Mouse (Mus musculus) NIH3T3 (cell line): ENCODE data around the gene Tesk2.
"Not testable (repeated sequence)": the region's sequence is repeated elsewhere in the genome, so short reads cannot be mapped to it uniquely, and the experiment has no call there.

Source experiments
- DNase-seq: peaks from one replicate; pipeline ENCODE4 v3.0.0-alpha.2; 2012; ENCODE audit warnings: low read depth

Gene Tesk2

DNA sequence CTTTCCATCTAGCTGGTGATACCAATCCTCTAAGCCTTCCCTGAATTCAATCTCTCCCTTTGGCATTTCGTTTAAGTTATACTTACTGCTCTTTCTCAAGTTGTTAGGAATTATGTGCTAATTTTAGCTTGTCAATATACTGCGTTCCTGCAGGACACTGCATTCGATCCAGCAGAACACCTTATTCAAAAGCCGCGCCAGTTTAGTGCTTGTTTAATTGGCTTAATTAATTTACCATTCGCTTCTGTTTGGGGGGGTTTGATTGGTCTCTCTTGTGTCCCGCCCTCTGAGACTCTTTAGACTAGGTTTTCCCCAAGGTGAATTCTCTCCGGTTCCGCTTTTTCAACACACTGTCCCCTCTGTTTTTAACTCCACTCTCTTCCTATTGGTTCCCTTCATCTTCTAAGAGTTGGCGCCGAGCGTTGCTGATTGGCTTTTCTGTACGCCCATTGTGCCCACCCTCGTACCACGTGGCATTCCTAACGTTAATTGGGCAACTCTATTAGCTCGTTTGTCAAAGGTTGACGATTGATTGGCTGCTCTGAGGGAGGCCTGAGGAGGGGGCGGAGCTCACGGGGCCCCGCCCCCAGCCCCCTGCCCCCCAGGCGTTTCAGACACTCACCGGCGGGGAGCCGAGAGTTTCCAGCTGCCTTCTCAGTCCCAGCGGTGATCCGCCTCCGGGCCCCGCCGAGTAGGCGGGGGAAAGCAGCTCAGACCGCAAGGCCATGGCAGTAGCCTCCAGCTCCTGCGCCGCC lies at the start of gene Tesk2:
TSS of gene Tesk2 (plus strand) at position 606 of the 755 bp plus-strand sequence.
- DNase-seq, result peak; percentile 98

GRCm38 (mm10) chr4:116672785-116673184 lies 48.0 kb upstream of the Tesk2 start:
- DNase-seq, result peak; percentile 80

DNA sequence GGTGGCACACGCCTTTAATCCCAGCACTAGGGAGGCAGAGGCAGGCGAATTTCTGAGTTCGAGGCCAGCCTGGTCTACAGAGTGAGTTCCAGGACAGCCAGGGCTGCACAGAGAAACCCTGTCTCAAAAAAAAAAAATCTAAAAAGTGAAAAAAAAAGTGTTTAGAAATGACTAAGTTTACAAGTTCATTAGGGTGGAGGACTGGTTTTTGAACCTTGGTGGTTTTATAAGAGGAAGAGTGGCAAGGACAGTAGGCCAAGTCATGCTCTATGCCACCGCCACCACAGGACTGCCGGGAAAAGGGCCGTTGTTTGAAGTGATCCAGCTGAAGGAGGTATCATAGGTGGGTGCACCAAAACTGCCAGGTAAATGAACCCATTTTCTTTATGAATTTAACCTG lies 46.0 kb upstream of the Tesk2 start:
- DNase-seq, result not testable (repeated sequence)

DNA sequence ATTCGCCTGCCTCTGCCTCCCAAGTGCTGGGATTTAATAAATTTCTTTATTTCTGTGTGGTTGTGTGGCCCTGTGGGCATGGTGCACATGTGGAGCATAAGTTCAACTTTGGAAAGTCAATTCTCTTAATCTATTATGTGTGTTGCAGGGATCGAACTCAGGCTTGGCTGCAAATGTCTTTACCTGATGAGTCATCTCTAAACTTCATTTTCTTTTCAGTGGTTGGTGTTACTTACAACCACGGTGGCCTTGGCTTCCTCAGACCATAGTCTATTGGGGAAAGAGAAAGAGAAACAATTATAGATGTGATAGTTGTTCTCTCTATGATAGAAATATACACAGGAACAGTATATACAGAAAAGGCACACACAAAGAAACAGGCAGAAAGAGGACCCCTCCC lies 44.7 kb upstream of the Tesk2 start:
- peak; percentile 25 for DNase-seq

GRCm38 (mm10) chr4:116677808-116678207 lies 42.9 kb upstream of the Tesk2 start:
- peak; percentile 27 for DNase-seq

GRCm38 (mm10) chr4:116679141-116679540 lies 41.6 kb upstream of the Tesk2 start:
- peak; percentile 60 for DNase-seq

GRCm38 (mm10) chr4:116680521-116680920 lies 40.2 kb upstream of the Tesk2 start:
- not testable (repeated sequence) for DNase-seq

DNA sequence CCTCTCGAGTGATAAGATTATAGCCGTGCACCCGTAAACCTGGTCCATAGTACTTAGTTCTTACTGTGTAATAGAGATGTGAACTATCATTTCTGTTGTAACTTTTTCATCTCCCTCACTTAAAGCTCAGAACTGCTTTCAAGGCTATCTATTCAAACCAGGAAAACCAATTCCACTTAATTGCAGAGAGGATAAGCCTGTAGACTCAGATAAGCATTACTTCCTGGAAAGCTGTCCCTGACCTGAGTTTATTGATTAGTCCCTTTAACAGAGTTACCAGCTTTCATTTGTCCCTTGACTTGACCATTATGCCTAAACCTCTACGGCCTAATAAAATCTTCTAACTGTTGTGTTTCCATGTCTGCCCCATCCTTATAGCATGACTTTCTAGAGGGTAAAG lies 36.8 kb upstream of the Tesk2 start:
- DNase-seq, result no peak

DNA sequence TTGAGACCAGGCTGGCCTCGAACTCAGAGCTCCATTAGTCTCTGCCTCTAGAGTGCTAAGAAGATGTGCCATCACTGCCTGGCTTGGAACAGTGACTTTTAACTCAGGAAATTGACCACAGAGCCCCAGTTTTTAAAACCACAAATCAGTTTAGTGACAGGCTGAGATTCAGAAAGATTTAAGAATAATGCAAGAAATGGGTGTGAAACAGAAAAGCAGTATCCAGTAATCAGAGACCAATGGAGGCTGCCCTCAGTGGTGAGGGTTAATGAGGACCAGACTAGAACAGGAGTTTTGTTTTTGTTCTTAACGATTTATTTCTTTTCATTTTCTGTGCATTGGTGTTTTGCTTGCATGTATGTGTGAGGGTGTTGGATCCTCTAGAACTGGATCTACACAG lies 36.1 kb upstream of the Tesk2 start:
- peak; percentile 30 for DNase-seq

- peak; percentile 98 for DNase-seq
Measured at GRCm38 (mm10) chr4:116685402-116686061, 35.2 kb upstream of the Tesk2 start, which contains the start of gene Prdx1. TSS of gene Prdx1 (plus strand) at chr4:116685544.

GRCm38 (mm10) chr4:116687041-116687440 lies 33.7 kb upstream of the Tesk2 start:
- DNase-seq, result peak; percentile 19

DNA sequence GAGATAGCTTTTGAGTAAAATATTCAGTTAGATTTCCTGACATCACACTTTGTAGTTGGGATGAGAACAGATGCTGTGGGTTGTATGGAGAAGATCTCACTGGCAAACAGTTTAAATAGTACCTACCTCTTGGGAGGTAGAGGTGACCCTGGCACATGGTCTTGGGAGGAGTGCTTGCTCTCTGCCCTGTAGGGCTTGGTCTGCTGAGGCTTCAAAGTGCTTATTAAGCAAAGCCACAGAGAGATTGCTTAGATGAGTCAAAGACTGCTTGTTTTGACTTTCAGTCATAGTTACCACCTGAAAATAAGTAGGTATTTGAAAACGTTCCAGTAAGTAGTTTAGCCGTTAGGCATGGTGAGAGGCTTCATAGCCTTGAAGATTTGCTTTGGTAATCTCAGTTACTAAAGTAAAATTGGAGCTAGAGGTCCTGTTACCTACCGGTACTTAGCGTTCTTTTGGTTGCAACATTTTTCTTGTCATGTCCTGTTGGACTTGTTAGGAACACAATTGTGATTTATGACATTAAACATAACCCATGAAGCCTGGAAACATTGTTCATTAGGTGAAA lies 31.4 kb upstream of the Tesk2 start:
- no peak for DNase-seq

- no peak for DNase-seq
Measured at GRCm38 (mm10) chr4:116692146-116692545, 28.6 kb upstream of the Tesk2 start.

DNA sequence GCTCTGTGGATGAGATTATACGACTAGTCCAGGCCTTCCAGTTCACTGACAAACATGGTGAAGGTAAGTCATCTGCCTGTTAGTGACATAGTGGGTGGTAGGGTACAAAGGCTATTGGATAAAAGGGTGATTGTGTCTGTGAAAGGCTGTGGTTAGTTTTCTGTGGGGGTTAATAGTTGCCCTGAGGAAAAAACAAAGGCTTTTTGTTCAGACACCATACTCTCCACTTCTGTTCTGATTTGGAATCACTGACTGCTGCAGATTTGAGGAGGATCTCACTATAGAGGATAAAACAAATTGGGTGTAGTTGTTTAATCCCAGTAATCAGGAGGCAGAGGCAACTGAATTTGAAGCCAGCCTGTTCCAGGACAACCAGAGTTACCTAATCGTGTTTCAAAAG lies 27.0 kb upstream of the Tesk2 start:
- DNase-seq, result no peak

GRCm38 (mm10) chr4:116698693-116699342 lies 21.9 kb upstream of the Tesk2 start:
- no peak for DNase-seq

- DNase-seq, result no peak
Measured at GRCm38 (mm10) chr4:116700964-116701363, 19.8 kb upstream of the Tesk2 start.

DNA sequence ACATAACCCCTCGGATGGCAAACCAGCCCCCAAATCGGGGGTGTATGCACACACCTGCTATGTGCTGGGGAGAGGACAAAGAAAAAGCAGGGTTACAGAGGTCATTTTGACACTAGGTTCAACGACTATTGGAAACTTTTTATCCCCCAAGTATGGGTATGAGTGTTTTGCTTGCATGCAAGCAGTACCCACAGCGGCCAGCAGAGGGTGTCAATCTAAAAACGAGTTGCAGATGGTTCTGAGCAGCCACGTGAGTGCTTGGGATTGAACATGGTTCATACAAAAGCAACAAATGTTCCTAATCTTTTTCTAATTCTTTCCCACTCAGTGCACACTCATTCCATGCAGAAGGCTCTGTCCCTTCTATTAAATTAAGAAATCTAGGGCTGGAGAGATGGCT lies 16.9 kb upstream of the Tesk2 start:
- DNase-seq, result peak; percentile 90

DNA sequence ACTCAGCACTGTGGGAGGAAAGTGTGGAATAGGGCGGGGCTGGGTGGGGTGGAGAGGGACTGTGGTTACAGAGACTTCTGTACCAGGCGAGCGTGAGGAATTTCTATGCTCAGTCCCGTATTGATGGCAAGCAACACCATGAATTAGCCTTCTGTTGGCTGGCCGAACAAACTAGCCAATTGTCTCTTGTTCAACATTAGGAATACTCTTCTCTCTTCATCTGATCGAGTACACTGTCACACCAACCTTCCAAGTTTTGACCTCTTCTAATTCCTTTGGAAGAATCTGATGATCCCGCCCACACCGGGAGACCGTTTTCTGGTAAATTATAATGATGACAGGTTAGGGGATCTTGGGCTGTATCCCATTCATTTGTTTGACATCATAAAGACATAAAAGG lies 13.1 kb upstream of the Tesk2 start:
- DNase-seq, result peak; percentile 17

DNA sequence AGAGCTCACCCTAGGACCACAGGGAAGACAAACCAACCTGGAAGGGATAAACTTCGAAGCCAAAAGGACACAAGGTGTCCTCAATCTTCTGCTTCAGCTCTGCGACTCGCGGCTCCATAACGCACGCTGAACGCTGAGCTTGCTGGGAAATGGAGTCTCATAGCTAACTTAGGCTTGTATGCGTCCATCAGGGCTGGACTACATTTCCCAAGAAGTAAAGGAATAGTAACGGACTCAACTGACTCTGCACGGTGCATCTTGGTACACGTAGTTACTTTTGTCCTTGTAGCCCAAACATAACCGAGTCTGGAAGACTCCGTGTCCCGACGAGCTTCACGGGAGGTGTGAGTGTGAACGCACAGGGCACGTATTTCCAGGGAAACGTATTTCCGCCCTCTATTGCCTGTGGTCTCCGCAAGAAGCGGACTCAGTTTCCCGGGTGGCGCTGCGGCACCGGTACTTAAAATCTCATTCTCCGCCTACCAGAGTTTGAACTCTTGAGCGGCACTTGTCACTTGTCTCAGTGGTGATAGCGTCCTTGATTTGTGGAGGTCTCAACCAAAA lies 12.5 kb upstream of the Tesk2 start, which contains the start of the genes Mmachc and Ccdc163:
TSS of gene Mmachc (minus strand) at position 206 of the 564 bp plus-strand sequence.
TSS of gene Ccdc163 (plus strand) at position 309 of the 564 bp plus-strand sequence.
- peak; percentile 97 for DNase-seq

- DNase-seq, result no peak
Measured at GRCm38 (mm10) chr4:116708791-116709390, 11.9 kb upstream of the Tesk2 start.

- DNase-seq, result no peak
Measured at GRCm38 (mm10) chr4:116710154-116710553, 10.6 kb upstream of the Tesk2 start.

- DNase-seq, result no peak
Measured at GRCm38 (mm10) chr4:116712536-116712935, 8.2 kb upstream of the Tesk2 start.
